Mouse (Mus musculus): ENCODE data around the gene Mphosph9.

- no peak for TF ChIP-seq CTCF (IDR thresholded peaks at IDR 0.05; ENCODE audit: control insufficient read depth, insufficient read depth, low read length)
- TF ChIP-seq POLR2A (IDR thresholded peaks at IDR 0.05; ENCODE audit: borderline replicate concordance, control insufficient read depth, low read depth, low read length), result no peak
These were observed 117.9 kb downstream of the Mphosph9 start for GRCm38 (mm10) chr5:124209850-124210249.

Data from bone marrow, adult 2 months (tissue).